Mouse (Mus musculus) intestine, postnatal 0 days (tissue): ENCODE data around the gene Adamtsl5. TPM values are rescaled to one million over a fixed set of nuclear protein-coding genes. Genes with fewer than 3 reads are reported as not detected.

Source experiments
- ATAC-seq: fragments of 200-750 bp; cut with Nextera tagmentation; 2 replicates; pipeline ENCODE4 v1.8.0; 2017; ENCODE audit warnings: mild to moderate bottlenecking, moderate TSS enrichment, moderate library complexity
- H3K27ac ChIP-seq: fragments of 300-500 bp; sonication (generic); 2 replicates; pipeline ENCODE4 v1.5.1; 2014; ENCODE audit warnings: mild to moderate bottlenecking, low read depth, low read length, moderate library complexity
- H3K27me3 ChIP-seq: fragments of 300-500 bp; sonication (generic); replicated peaks from 2 replicates; pipeline ENCODE4 v1.6.1; 2014; ENCODE audit warnings: low read length, mixed read lengths; ENCODE audit not compliant: control insufficient read depth, insufficient read depth
- H3K36me3 ChIP-seq: fragments of 300-500 bp; sonication (generic); 2 replicates; pipeline ENCODE4 v1.6.1; 2014; ENCODE audit warnings: mild to moderate bottlenecking, moderate library complexity; ENCODE audit not compliant: control insufficient read depth, insufficient read depth
- H3K4me1 ChIP-seq: fragments of 300-500 bp; sonication (generic); replicated peaks from 2 replicates; pipeline ENCODE4 v1.6.1; 2014; ENCODE audit warnings: antibody characterized with exemption, low read length, mixed read lengths; ENCODE audit not compliant: control insufficient read depth, insufficient read depth
- H3K4me2 ChIP-seq: fragments of 300-500 bp; sonication (generic); replicated peaks from 2 replicates; pipeline ENCODE4 v1.6.1; 2014; ENCODE audit warnings: low read depth, mild to moderate bottlenecking, moderate library complexity
- H3K4me3 ChIP-seq: fragments of 300-500 bp; sonication (generic); 2 replicates; pipeline ENCODE4 v1.5.1; 2014; ENCODE audit warnings: low read depth, low read length
- H3K9ac ChIP-seq: fragments of 300-500 bp; sonication (generic); 2 replicates; pipeline ENCODE4 v1.6.1; 2014; ENCODE audit warnings: mild to moderate bottlenecking, low read depth, low read length
- H3K9me3 ChIP-seq: fragments of 300-500 bp; sonication (generic); 2 replicates; pipeline ENCODE4 v1.6.1; 2016; ENCODE audit warnings: mixed run types; ENCODE audit not compliant: control insufficient read depth
- CTCF ChIP-seq: sonication (generic); IDR thresholded peaks from 2 replicates; pipeline ENCODE4 v1.5.1; 2016; ENCODE audit warnings: low read depth, mild to moderate bottlenecking, control low read depth, antibody characterized with exemption, moderate library complexity
- WGBS: fragments of 180-500 bp; shearing (Covaris S2); extraction: QIAGEN DNeasy Blood & Tissue Kit; methylation state at CpG from one replicate; pipeline ENCODE4 v1.1.7; 2014; 5-methylcytosine and 5-hydroxymethylcytosine counted together
- polyA plus RNA-seq: library from polyadenylated mRNA; unstranded; fragments of >200 nt; fragmentation: Nextera tagmentation; extraction: Ambion mirVana; gene quantifications from 2 replicates; pipeline ENCODE4 v1.2.1, GENCODE M21; 2015

Adamtsl5 gene
- polyA plus RNA-seq, 1 experiment from 2014 or later: 46.7 TPM

DNA sequence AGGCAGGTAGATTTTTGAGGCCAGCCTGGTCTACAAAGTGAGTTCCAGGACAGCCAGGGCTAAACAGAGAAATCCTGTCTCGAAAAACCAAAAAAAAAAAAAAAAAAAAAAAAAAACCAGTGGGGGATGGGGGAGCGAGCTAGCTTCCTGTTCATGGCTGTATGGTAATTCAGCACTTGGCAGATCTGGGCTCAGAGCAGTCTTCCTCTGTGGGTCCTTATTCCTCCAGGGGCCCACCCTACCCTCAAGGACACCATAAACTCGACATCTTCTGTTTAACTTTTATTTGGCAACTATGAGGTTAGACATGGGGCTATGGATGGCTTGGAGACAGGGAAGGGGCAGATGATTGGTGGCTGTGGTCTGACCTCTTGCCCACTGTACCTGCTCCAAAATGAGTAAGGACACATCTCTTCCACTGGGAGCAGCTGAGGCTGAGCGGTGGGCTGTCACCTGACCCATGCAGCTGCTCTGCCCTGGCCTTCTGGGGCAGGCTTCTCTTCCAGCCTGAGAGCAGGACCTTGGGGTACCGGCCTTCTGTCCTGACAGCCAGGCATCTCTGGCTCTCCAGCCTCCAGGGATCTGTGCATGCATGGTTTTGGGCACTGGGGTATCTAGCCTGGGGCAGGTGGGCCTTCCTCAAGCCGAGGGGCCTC lies 27.1 kb downstream of the Adamtsl5 start:
- Histone ChIP-seq H3K4me1 (peaks cover 14% of the 10 kb centered on the region), H3K4me3 (no peak overlapping the region), H3K9me3 (no peaks in the 10 kb centered on the region), H3K4me2 (0 out of 2 replicates have a peak overlapping the region, but pooled peaks have one; percentile 87), H3K9ac (no peak overlapping the region), H3K27me3 (0 out of 2 replicates have a peak, but pooled peaks cover under 1% of the 10 kb centered on the region), H3K27ac (0 out of 2 replicates have a peak overlapping the region, but pooled peaks have one; percentile 86), H3K36me3 (peaks cover 24% of the 10 kb centered on the region)
- 66% methylated on average over 6 of the region's 6 CpGs for WGBS
- no peak for ATAC-seq
- no peak for TF ChIP-seq CTCF

DNA sequence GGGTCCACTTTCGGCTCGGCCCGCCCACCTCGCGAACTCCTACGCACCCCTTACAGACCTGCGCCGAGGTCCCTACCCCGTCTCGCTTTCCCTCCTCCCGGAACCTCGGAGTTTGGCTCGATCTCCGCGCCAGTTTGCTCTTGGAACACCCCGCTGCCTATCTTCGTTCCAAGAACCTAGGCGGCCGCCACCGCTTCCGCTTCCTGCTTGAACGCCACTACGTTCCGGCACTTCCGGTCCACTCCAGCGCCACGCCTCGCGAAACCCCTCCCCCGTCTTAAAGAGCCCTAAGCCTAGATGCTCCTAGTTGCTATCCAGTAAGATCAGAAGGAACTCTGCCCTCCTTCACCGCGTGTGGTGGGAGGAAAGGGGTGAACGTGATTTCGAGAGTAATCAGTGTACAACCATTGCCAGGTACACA lies 27.9 kb downstream of the Adamtsl5 start, which contains the start of gene 2310011J03Rik:
Gene 2310011J03Rik (minus strand): TSS at position 198 of the 421 bp plus-strand sequence.
- peaks cover 24% of the 10 kb centered on the region for H3K36me3 ChIP-seq
- TF ChIP-seq CTCF: no peak
- H3K9me3 ChIP-seq: no peaks in the 10 kb centered on the region
- peaks cover 14% of the 10 kb centered on the region for H3K4me1 ChIP-seq
- peak within 1 kb of the TSS; percentile 87 for H3K4me2 ChIP-seq
- peak within 1 kb of the TSS; percentile 76 for H3K9ac ChIP-seq
- under 1% methylated on average over 34 of the region's 34 CpGs for WGBS
- H3K27me3 ChIP-seq: peaks cover 8% of the 10 kb centered on the region
- H3K4me3 ChIP-seq: peak within 1 kb of the TSS; percentile 84
- peak; percentile 34 for ATAC-seq
- H3K27ac ChIP-seq: peak within 1 kb of the TSS; percentile 86

DNA sequence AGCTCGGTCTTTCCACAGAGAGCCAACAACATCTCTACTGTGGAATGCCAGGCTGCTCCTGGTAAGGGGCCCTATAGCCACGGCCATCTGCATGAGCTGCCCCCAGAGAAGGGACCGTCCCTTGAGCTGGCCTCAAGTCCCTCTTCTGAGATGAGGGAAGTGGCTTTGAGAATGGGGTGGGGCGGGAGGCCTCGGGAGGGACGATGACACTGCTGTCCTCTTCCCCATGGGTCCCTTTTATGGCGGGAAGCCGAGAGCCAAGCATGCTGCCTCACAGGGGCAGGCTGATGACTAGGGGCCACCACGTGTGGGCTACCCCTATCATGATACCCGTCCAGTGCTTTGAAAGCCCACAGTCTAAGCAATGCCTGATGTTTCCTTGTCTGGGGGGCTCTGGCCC lies 31.2 kb downstream of the Adamtsl5 start:
- Histone ChIP-seq H3K36me3 (peaks cover 24% of the 10 kb centered on the region), H3K27ac (no peak overlapping the region), H3K27me3 (peaks cover 37% of the 10 kb centered on the region), H3K4me3 (no peak overlapping the region), H3K9ac (no peak overlapping the region), H3K4me1 (peaks cover 10% of the 10 kb centered on the region), H3K9me3 (no peaks in the 10 kb centered on the region), H3K4me2 (no peak overlapping the region)
- WGBS: 39% methylated on average over 10 of the region's 10 CpGs
- no peak for ATAC-seq
- no peak for TF ChIP-seq CTCF

DNA sequence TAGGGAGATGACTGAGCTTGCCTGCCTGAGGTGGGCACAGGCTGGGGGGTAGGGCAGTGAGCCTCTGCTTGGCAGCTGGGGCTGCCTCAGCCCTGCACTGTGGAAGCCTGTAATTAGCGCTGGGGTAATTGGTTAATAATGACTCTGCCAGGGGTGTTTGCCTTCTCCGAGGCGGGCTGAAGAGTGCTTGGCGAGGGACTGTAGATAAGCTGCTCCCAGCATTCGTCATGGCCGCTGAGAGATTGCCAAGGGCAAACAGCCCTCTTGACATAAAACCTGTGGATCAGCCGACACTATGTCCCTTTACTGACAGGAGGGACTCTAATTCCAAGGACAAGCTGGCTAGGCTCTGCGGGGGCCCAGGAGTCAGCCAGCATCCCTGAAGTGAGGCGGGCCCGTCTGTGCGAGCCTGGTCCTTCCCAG lies 31.8 kb downstream of the Adamtsl5 start:
- H3K9ac ChIP-seq: no peak overlapping the region
- H3K4me1 ChIP-seq: peaks cover 10% of the 10 kb centered on the region
- no peak overlapping the region for H3K27ac ChIP-seq
- peaks cover 43% of the 10 kb centered on the region for H3K27me3 ChIP-seq
- peaks cover 24% of the 10 kb centered on the region for H3K36me3 ChIP-seq
- no peaks in the 10 kb centered on the region for H3K9me3 ChIP-seq
- no peak overlapping the region for H3K4me3 ChIP-seq
- no peak overlapping the region for H3K4me2 ChIP-seq
- 19% methylated on average over 11 of the region's 11 CpGs for WGBS
- TF ChIP-seq CTCF: no peak
- no peak for ATAC-seq

DNA sequence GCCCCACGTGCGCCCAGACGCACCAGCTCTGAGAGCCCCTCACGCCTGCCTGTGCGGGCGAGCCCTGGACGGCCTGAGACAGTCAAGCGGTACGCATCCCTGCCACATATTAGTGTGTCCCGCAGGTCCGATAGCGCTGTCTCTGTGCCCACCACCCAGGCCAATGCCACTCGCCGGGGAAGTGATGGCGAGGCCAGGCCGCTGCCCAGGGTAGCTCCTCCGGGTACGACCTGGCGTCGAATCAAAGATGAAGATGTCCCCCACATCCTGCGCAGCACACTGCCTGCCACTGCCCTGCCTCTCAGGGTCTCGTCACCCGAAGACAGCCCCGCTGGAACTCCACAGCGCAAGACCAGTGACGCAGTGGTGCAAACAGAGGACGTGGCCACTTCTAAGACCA lies 32.9 kb downstream of the Adamtsl5 start:
- TF ChIP-seq CTCF: no peak

DNA sequence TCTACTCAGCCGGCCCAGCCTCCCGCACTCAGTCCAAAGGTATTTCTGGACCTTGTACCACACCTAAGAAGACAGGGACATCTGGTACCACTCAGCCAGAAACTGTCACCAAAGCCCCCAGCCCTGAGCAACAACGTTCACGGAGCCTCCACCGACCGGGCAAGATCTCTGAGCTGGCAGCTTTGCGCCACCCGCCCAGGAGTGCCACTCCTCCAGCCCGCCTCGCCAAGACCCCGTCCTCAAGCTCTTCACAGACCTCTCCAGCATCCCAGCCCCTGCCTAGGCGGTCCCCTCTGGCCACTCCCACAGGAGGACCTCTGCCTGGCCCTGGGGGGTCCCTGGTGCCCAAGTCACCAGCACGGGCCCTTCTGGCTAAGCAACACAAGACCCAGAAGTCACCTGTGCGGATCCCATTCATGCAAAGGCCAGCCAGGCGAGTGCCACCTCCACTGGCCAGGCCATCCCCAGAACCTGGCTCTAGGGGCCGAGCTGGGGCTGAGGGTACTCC lies 33.7 kb downstream of the Adamtsl5 start:
- no peak for TF ChIP-seq CTCF

More for the DNA sequence above, 32.9 kb downstream of the Adamtsl5 start:
- no peaks in the 10 kb centered on the region for H3K9me3 ChIP-seq
- 46% methylated on average over 27 of the region's 27 CpGs for WGBS
- no peak overlapping the region for H3K9ac ChIP-seq
- ATAC-seq: no peak
- no peak overlapping the region for H3K27ac ChIP-seq
- peaks cover 24% of the 10 kb centered on the region for H3K36me3 ChIP-seq
- peaks cover 10% of the 10 kb centered on the region for H3K4me1 ChIP-seq
- H3K4me2 ChIP-seq: no peak overlapping the region
- peaks cover 47% of the 10 kb centered on the region for H3K27me3 ChIP-seq
- no peak overlapping the region for H3K4me3 ChIP-seq

More for the DNA sequence above, 33.7 kb downstream of the Adamtsl5 start:
- Histone ChIP-seq H3K36me3 (peaks cover 24% of the 10 kb centered on the region), H3K27ac (no peak overlapping the region; the same call in 1 of the 2 replicates), H3K9ac (no peak overlapping the region), H3K4me1 (peaks cover 9% of the 10 kb centered on the region), H3K27me3 (peaks cover 47% of the 10 kb centered on the region), H3K4me2 (no peak overlapping the region), H3K4me3 (no peak overlapping the region), H3K9me3 (no peaks in the 10 kb centered on the region)
- WGBS: 44% methylated on average over 14 of the region's 16 CpGs
- no peak for ATAC-seq
